Mouse (Mus musculus) layer of hippocampus, postnatal 36 days (tissue): ENCODE data around the gene Stk11. TPM values are rescaled to one million over a fixed set of nuclear protein-coding genes. Genes with fewer than 3 reads are reported as not detected.

ENCODE experiments used
- DNase-seq, 2 experiments: peaks; one replicate each; pipeline ENCODE4 v3.0.0; 2022
- total RNA-seq, 2 experiments: library from RNA; stranded (reverse); gene quantifications; 2 replicates each; pipeline ENCODE4 v1.2.3; 2021

Stk11 gene
- total RNA-seq, 2 experiments from 2014 or later, result 93.3 to 95.9 TPM

GRCm38 (mm10) chr10:80144864-80145838, 29.5 kb downstream of the Stk11 start:
- peak; percentile 71 to 72 for DNase-seq

- no peak for DNase-seq
These were observed 30.3 kb downstream of the Stk11 start for GRCm38 (mm10) chr10:80145896-80146295.

GRCm38 (mm10) chr10:80146568-80147011, 31.0 kb downstream of the Stk11 start:
- no peak for DNase-seq

GRCm38 (mm10) chr10:80147146-80147718, 31.6 kb downstream of the Stk11 start:
- DNase-seq, result no peak

- no peak for DNase-seq
These were observed 32.4 kb downstream of the Stk11 start, which contains the start of gene Midn for GRCm38 (mm10) chr10:80147719-80148601. Midn (plus strand) TSS chr10:80148272.

GRCm38 (mm10) chr10:80148610-80149290, 33.1 kb downstream of the Stk11 start:
- peak; percentile 93 to 94 for DNase-seq

GRCm38 (mm10) chr10:80149291-80150225, 34.0 kb downstream of the Stk11 start:
- peak; percentile 97 to 98 for DNase-seq

- no peak for DNase-seq
These were observed 34.9 kb downstream of the Stk11 start for GRCm38 (mm10) chr10:80150226-80151210.

- DNase-seq, result no peak
These were observed 35.8 kb downstream of the Stk11 start for GRCm38 (mm10) chr10:80151211-80152034.

GRCm38 (mm10) chr10:80152071-80152872, 36.7 kb downstream of the Stk11 start:
- no peak for DNase-seq

GRCm38 (mm10) chr10:80152873-80153260, 37.3 kb downstream of the Stk11 start:
- no peak for DNase-seq

GRCm38 (mm10) chr10:80153713-80154112, 38.1 kb downstream of the Stk11 start:
- no peak for DNase-seq

- no peak for DNase-seq
These were observed 38.8 kb downstream of the Stk11 start for GRCm38 (mm10) chr10:80154384-80154783.

- no peak for DNase-seq
These were observed 39.7 kb downstream of the Stk11 start for GRCm38 (mm10) chr10:80155277-80155676.

- DNase-seq, result no peak
These were observed 40.6 kb downstream of the Stk11 start for GRCm38 (mm10) chr10:80156002-80156751.

- DNase-seq, result no peak
These were observed 41.1 kb downstream of the Stk11 start for GRCm38 (mm10) chr10:80156752-80157053.
